Mouse (Mus musculus) lung, embryonic 16.5 days (tissue): ENCODE results near the gene Vangl2. TPM values are rescaled to one million over a fixed set of nuclear protein-coding genes. Genes with fewer than 3 reads are reported as not detected.

Source experiments
- ATAC-seq: fragments of 200-750 bp; cut with Nextera tagmentation; 2 replicates; pipeline ENCODE4 v1.8.0; 2017; ENCODE audit warnings: low read depth, mild to moderate bottlenecking, moderate library complexity
- H3K27ac ChIP-seq: fragments of 300-500 bp; sonication (generic); 2 replicates; pipeline ENCODE4 v1.5.1; 2014; ENCODE audit warnings: mild to moderate bottlenecking, control low read depth, low read length
- H3K27me3 ChIP-seq: fragments of 300-500 bp; sonication (generic); 2 replicates; pipeline ENCODE4 v1.6.1; 2014; ENCODE audit warnings: low read depth, low read length, mixed read lengths; ENCODE audit not compliant: control insufficient read depth, insufficient read depth
- H3K36me3 ChIP-seq: fragments of 300-500 bp; sonication (generic); 2 replicates; pipeline ENCODE4 v1.6.1; 2014; ENCODE audit warnings: low read length; ENCODE audit not compliant: control insufficient read depth, insufficient read depth
- H3K4me1 ChIP-seq: fragments of 300-500 bp; sonication (generic); replicated peaks from 2 replicates; pipeline ENCODE4 v1.6.1; 2014; ENCODE audit warnings: low read length, mixed read lengths; ENCODE audit not compliant: control insufficient read depth, insufficient read depth
- H3K4me2 ChIP-seq: fragments of 300-500 bp; sonication (generic); 2 replicates; pipeline ENCODE4 v1.6.1; 2014; ENCODE audit warnings: low read depth, low read length, control low read depth
- H3K4me3 ChIP-seq: fragments of 300-500 bp; sonication (generic); 2 replicates; pipeline ENCODE4 v1.5.1; 2014; ENCODE audit warnings: mild to moderate bottlenecking, low read length, control low read depth
- H3K9ac ChIP-seq: fragments of 300-500 bp; sonication (generic); 2 replicates; pipeline ENCODE4 v1.6.1; 2014; ENCODE audit warnings: low read length, control low read depth
- H3K9me3 ChIP-seq: fragments of 300-500 bp; sonication (generic); 2 replicates; pipeline ENCODE4 v1.6.1; 2016; ENCODE audit warnings: low read length; ENCODE audit not compliant: control insufficient read depth
- WGBS: fragments of 180-500 bp; shearing (Covaris S2); extraction: QIAGEN DNeasy Blood & Tissue Kit; methylation state at CpG from one replicate; pipeline ENCODE4 v1.1.7; 2014; 5-methylcytosine and 5-hydroxymethylcytosine counted together
- polyA plus RNA-seq: library from polyadenylated mRNA; unstranded; fragments of >200 nt; fragmentation: Nextera tagmentation; extraction: Ambion mirVana; gene quantifications from 2 replicates; pipeline ENCODE4 v1.2.1, GENCODE M21; 2015

The Vangl2 gene
- polyA plus RNA-seq, 1 experiment from 2014 or later = 12.2 TPM

DNA sequence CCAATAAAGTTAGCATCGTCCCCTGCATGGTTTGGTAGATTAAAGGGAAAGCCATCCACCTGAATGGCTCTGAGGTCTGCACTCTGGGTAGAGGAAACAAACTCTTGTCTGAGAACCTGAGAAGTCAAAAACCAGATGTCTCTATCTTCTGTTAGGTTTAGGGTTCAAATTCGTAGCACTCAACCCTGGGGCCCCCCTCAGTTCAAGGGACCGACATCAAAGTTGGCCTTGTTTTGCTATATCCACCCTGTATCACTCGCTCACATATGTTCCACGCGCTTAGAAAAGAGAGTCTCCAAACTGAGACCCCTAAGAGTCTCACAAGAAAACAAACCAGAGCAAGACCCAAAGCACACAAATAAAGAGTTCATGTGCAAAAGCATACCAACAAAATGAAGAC, 66.5 kb downstream of the Vangl2 start:
- Histone ChIP-seq H3K4me1 (no peaks in the 10 kb centered on the region), H3K27ac (no peak overlapping the region), H3K36me3 (no peaks in the 10 kb centered on the region), H3K27me3 (no peaks in the 10 kb centered on the region), H3K9me3 (no peaks in the 10 kb centered on the region), H3K4me3 (no peak overlapping the region), H3K9ac (no peak overlapping the region), H3K4me2 (no peak overlapping the region)
- ATAC-seq = no peak
- WGBS = 54% methylated on average over 6 of the region's 6 CpGs

DNA sequence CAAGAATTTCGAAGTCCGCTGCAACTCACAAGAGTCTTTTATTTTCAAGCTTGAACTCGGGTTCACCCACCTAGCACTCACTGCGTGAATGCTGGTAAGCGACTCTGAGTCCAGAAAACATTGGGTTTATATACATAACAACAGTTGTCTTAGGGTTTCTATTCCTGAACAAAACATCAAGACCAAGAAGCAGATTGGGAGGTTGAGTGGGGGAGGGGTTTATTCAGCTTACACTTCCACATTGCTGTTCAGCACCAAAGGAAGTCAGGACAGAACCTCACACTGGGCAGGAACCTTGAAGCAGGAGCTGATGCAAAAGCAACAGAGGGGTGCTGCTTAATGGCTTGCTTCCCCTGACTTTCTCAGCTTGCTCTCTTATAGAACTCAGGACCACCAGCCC, 67.5 kb downstream of the Vangl2 start:
- 86% methylated on average over 5 of the region's 5 CpGs for WGBS
- no peaks in the 10 kb centered on the region for H3K27me3 ChIP-seq
- H3K9ac ChIP-seq = no peak overlapping the region
- no peak for ATAC-seq
- no peaks in the 10 kb centered on the region for H3K4me1 ChIP-seq
- no peak overlapping the region for H3K4me3 ChIP-seq
- H3K36me3 ChIP-seq = no peaks in the 10 kb centered on the region
- no peak overlapping the region for H3K4me2 ChIP-seq
- no peak overlapping the region for H3K27ac ChIP-seq
- H3K9me3 ChIP-seq = no peaks in the 10 kb centered on the region

DNA sequence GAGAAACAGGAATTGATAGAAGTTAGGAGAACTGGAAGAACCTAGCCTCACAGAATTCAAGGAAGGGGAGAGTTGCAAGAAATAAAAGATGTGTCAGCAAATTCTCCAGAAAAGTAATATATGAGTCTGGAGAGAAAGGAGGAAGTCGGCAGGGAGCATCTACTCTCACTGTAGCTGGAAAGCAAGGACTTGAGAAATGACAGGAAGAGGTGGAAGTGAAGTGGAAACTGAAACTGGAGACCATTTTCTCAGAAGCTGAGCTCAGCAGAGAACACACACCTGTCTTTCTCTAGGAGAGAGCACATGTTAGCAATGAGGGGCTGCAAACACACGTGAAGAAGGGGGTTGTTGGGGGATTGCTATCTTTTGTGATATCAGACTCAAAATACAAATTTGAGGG, 70.8 kb downstream of the Vangl2 start:
- Histone ChIP-seq H3K9me3 (no peaks in the 10 kb centered on the region), H3K27me3 (no peaks in the 10 kb centered on the region), H3K27ac (no peak overlapping the region), H3K4me1 (no peaks in the 10 kb centered on the region), H3K4me3 (no peak overlapping the region), H3K36me3 (no peaks in the 10 kb centered on the region), H3K9ac (no peak overlapping the region), H3K4me2 (no peak overlapping the region)
- no peak for ATAC-seq
- 60% methylated on average over 2 of the region's 2 CpGs for WGBS

DNA sequence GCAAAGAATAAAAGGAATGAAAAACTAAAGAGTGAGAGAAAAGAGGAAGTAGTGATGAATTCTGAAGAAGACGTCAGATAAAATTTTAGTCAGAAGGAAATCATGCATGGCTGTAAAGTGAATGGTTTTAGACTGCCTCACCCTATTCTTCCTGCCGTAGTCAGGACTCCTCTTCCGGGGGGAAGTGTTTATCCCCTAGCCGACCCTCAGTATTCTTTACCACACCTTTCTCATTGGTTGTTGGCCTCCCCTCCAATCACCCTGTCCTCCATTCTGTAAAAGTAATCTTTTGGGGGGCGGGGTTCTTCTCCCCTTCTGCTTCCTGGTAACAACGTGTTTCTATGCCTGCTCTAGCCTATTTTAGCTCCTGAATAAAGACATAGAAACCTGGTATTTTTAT, 73.2 kb downstream of the Vangl2 start:
- WGBS = 52% methylated on average over 6 of the region's 6 CpGs

More for the DNA sequence above, 73.2 kb downstream of the Vangl2 start:
- Histone ChIP-seq H3K4me2 (no peak overlapping the region), H3K36me3 (no peaks in the 10 kb centered on the region), H3K27me3 (no peaks in the 10 kb centered on the region), H3K9me3 (no peaks in the 10 kb centered on the region), H3K4me3 (no peak overlapping the region), H3K27ac (no peak overlapping the region), H3K4me1 (no peaks in the 10 kb centered on the region), H3K9ac (no peak overlapping the region)
- ATAC-seq = no peak

Other genes with a start within 250 kb of the Vangl2 start
- 2.1 and 3.0 TPM in 2 replicates for gene Cd84, start 188.7 kb downstream of the Vangl2 start, polyA plus RNA-seq
- gene Gm10521, start 132.8 kb downstream of the Vangl2 start, polyA plus RNA-seq = 0.08 TPM in 1 of 2 replicates, not detected in the other
- gene Slamf6, start 110.9 kb downstream of the Vangl2 start, polyA plus RNA-seq = 0.85 and 4.5 TPM in 2 replicates
- not detected in 2 replicates for gene Nhlh1, start 29.1 kb upstream of the Vangl2 start, polyA plus RNA-seq
- 242 and 253 TPM in 2 replicates for gene Copa, start 54.1 kb upstream of the Vangl2 start, polyA plus RNA-seq
- 146 TPM in 2 replicates for gene Ncstn, start 54.4 kb upstream of the Vangl2 start, polyA plus RNA-seq
- 124 and 128 TPM in 2 replicates for gene Pex19, start 98.3 kb upstream of the Vangl2 start, polyA plus RNA-seq
- gene Dcaf8, start 119.6 kb upstream of the Vangl2 start, polyA plus RNA-seq = 133 and 141 TPM in 2 replicates
- gene Pea15a, start 178.4 kb upstream of the Vangl2 start, polyA plus RNA-seq = 139 and 147 TPM in 2 replicates
- 7.9 and 15.3 TPM in 2 replicates for gene Casq1, start 191.4 kb upstream of the Vangl2 start, polyA plus RNA-seq
- not detected in 2 replicates for gene Atp1a4, start 230.0 kb upstream of the Vangl2 start, polyA plus RNA-seq
- gene Igsf8, start 233.2 kb upstream of the Vangl2 start, polyA plus RNA-seq = 42.5 and 46.0 TPM in 2 replicates